Comparison of ENCODE assay signal across 27 mouse cellular contexts in the genomic region with DNA sequence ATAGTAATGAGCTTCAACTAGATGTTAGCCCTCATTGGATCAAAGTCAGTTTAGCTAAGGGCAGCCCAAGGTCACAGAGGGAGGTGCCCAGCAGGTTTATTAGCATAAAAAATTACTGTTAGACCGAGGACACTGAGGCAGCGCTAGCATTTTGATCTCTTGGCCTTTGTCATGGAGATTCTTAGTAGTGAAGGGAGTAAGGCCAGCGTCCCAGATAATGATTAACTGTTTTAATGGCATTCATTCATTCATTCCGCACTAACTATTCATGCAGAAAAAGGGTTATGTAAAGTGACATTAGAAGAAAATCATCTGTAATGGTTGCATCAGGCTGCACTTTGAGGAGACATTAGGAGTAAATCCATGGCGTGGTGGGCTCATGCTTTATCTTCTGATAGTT.
DNase-seq lines count a peak whose midpoint lies in the region; ATAC-seq and TF ChIP-seq lines count a peak whose summit lies in the region.
"Had no signal": no experiment of that assay in that cellular context is flagged by ENCODE, and none has a peak within 500 bp of the region (broad histone marks: within the 10 kb centered on the region; RNA-seq: fewer than 3 reads in every experiment).

No protein-coding gene starts in this region.

- peak overlapping the region; percentile 68 for H3K27ac ChIP-seq in kidney, adult 2 months (ENCODE audit: insufficient read depth, low read depth, low read length)
- H3K27ac ChIP-seq in kidney, embryonic 16.5 days (ENCODE audit: low read length): no peak overlapping the region
- no peak overlapping the region for H3K27ac ChIP-seq in kidney, embryonic 15.5 days
- H3K27ac ChIP-seq: embryonic facial prominence, embryonic 12.5 days; embryonic facial prominence, embryonic 15.5 days; gastrocnemius, adult 2 months; heart, embryonic 15.5 days; hindbrain, embryonic 14.5 days had no signal

- H3K4me3 ChIP-seq in kidney, adult 2 months (ENCODE audit: insufficient read depth, low read depth, low read length): no peak overlapping the region
- H3K4me3 ChIP-seq in kidney, embryonic 16.5 days (ENCODE audit: low read length): no peak overlapping the region
- H3K4me3 ChIP-seq in kidney, embryonic 15.5 days (replicated peaks): no peak overlapping the region
- H3K4me3 ChIP-seq: embryonic facial prominence, embryonic 12.5 days; embryonic facial prominence, embryonic 15.5 days; gastrocnemius, adult 2 months; heart, embryonic 12.5 days; heart, embryonic 15.5 days had no signal

- H3K4me1 ChIP-seq in kidney, adult 2 months (ENCODE audit: control insufficient read depth, insufficient read depth, low read length): peaks cover 6% of the 10 kb centered on the region; the same call in 1 of the 2 replicates
- no peaks in the 10 kb centered on the region for H3K4me1 ChIP-seq in kidney, embryonic 16.5 days (ENCODE audit: insufficient read depth, low read length)
- no peaks in the 10 kb centered on the region for H3K4me1 ChIP-seq in kidney, embryonic 15.5 days
- H3K4me1 ChIP-seq: embryonic facial prominence, embryonic 12.5 days; embryonic facial prominence, embryonic 15.5 days; heart, embryonic 12.5 days; heart, embryonic 15.5 days had no signal

- no peak overlapping the region for H3K9ac ChIP-seq in kidney, embryonic 16.5 days (replicated peaks; ENCODE audit: low read length)
- H3K9ac ChIP-seq in kidney, embryonic 15.5 days: no peak overlapping the region
- H3K9ac ChIP-seq: embryonic facial prominence, embryonic 12.5 days; embryonic facial prominence, embryonic 15.5 days; forebrain, postnatal 0 days; heart, embryonic 12.5 days; heart, embryonic 15.5 days; hindbrain, embryonic 14.5 days had no signal

- TF ChIP-seq POLR2A in kidney, adult 2 months (IDR thresholded peaks at IDR 0.05; ENCODE audit: low read depth, low read length): no peak

- ATAC-seq in kidney, embryonic 16.5 days (ENCODE audit: low FRiP score, low TSS enrichment): no peak
- no peak for ATAC-seq in kidney, embryonic 15.5 days (replicated peaks; ENCODE audit: low FRiP score)
- ATAC-seq: CD4-positive, CD25-positive, alpha-beta regulatory T cell, adult 4 months; forebrain, embryonic 14.5 days; forebrain, postnatal 0 days had no signal

- H3K27me3 ChIP-seq in kidney, adult 2 months (replicated peaks; ENCODE audit: control insufficient read depth, insufficient read depth, low read length): no peaks in the 10 kb centered on the region
- no peaks in the 10 kb centered on the region for H3K27me3 ChIP-seq in kidney, embryonic 16.5 days (ENCODE audit: insufficient read depth, low read length)
- H3K27me3 ChIP-seq in kidney, embryonic 15.5 days: no peaks in the 10 kb centered on the region
- H3K27me3 ChIP-seq: embryonic facial prominence, embryonic 12.5 days; embryonic facial prominence, embryonic 15.5 days; heart, embryonic 12.5 days; heart, embryonic 15.5 days had no signal

- no peak for TF ChIP-seq CTCF in kidney, adult 2 months (conservative IDR thresholded peaks at IDR 0.05; ENCODE audit: insufficient read depth, insufficient read length, low read depth, low read length)

- H3K9me3 ChIP-seq in kidney, embryonic 16.5 days (ENCODE audit: low read length): no peaks in the 10 kb centered on the region
- no peaks in the 10 kb centered on the region for H3K9me3 ChIP-seq in kidney, embryonic 15.5 days (replicated peaks)
- H3K9me3 ChIP-seq: embryonic facial prominence, embryonic 12.5 days; embryonic facial prominence, embryonic 15.5 days; heart, embryonic 12.5 days; heart, embryonic 15.5 days had no signal

- 39% methylated on average over 5 of the region's 5 CpGs for WGBS in kidney, adult 2 months
- 61% methylated on average over 5 of the region's 5 CpGs for WGBS in kidney, embryonic 16.5 days
- WGBS in kidney, embryonic 15.5 days: 60% methylated on average over 5 of the region's 5 CpGs

- peak; percentile 86 for DNase-seq in kidney, adult 2 months
- DNase-seq in kidney, postnatal 14 days: peak; percentile 12
- DNase-seq in ES-CJ7 (ENCODE audit: low read depth, low spot score) (peak; percentile 34), R1 (ENCODE audit: low read depth, low spot score) (peak; percentile 49)
- no peak for DNase-seq in thymus, postnatal 36 days
- DNase-seq in right cerebral cortex, postnatal 10 days (ENCODE audit: low spot score in 2 of 2): no peak
- DNase-seq: adrenal gland, adult 2 months; adrenal gland, postnatal 14 days; cerebellum, adult 11 months; cerebellum, adult 2 months; cerebellum, adult 9-11 months; cerebellum, postnatal 25 days; forebrain, postnatal 0 days; gastrocnemius, adult 2 months; gastrocnemius, postnatal 14 days; heart, adult 18-20 months; heart, postnatal 10 days; heart, postnatal 4 days had no signal

- H3K4me2 ChIP-seq in kidney, embryonic 16.5 days (replicated peaks; ENCODE audit: low read depth, low read length): no peak overlapping the region
- no peak overlapping the region for H3K4me2 ChIP-seq in kidney, embryonic 15.5 days
- H3K4me2 ChIP-seq: embryonic facial prominence, embryonic 12.5 days; embryonic facial prominence, embryonic 15.5 days; heart, embryonic 12.5 days; heart, embryonic 15.5 days; hindbrain, embryonic 14.5 days had no signal

- no peaks in the 10 kb centered on the region for H3K36me3 ChIP-seq in kidney, adult 2 months (ENCODE audit: control insufficient read depth, insufficient read depth, low read length)
- H3K36me3 ChIP-seq in kidney, embryonic 16.5 days (ENCODE audit: insufficient read depth, low read length): peaks cover 4% of the 10 kb centered on the region; the same call in 1 of the 2 replicates
- H3K36me3 ChIP-seq in kidney, embryonic 15.5 days: no peaks in the 10 kb centered on the region
- H3K36me3 ChIP-seq: embryonic facial prominence, embryonic 12.5 days had no signal

Comparison
In these comparisons a context has a peak if more than half of its experiments do, and no peak if none do; other contexts are left out.
1. DNase-seq: peak in kidney, adult 2 months (single experiment), kidney, postnatal 14 days (single experiment), ES-CJ7 (single experiment) and R1 (single experiment); none in thymus, postnatal 36 days (0 of 2) and right cerebral cortex, postnatal 10 days (0 of 2).